Mouse (Mus musculus) midbrain, embryonic 11.5 days (tissue): ENCODE results near the gene Glp1r. TPM values are rescaled to one million over a fixed set of nuclear protein-coding genes. Genes with fewer than 3 reads are reported as not detected.

Experiments used
- ATAC-seq: fragments of 200-750 bp; cut with Nextera tagmentation; 2 replicates; pipeline ENCODE4 v1.8.0; 2017; ENCODE audit warnings: moderate TSS enrichment, moderate library complexity; ENCODE audit not compliant: low FRiP score
- DNase-seq: peaks from one replicate; pipeline ENCODE4 v3.0.0; 2015; ENCODE audit warnings: low spot score; ENCODE audit errors: missing footprints
- H3K27ac ChIP-seq: fragments of 300-500 bp; sonication (generic); 2 replicates; pipeline ENCODE4 v1.5.1; 2014; ENCODE audit warnings: low read depth, low read length
- H3K27me3 ChIP-seq: fragments of 300-500 bp; sonication (generic); 2 replicates; pipeline ENCODE4 v1.6.1; 2014; ENCODE audit warnings: mild to moderate bottlenecking, low read length, moderate library complexity, mixed read lengths; ENCODE audit not compliant: control insufficient read depth, insufficient read depth
- H3K36me3 ChIP-seq: fragments of 300-500 bp; sonication (generic); 2 replicates; pipeline ENCODE4 v1.6.1; 2014; ENCODE audit warnings: mild to moderate bottlenecking, low read length, moderate library complexity, mixed read lengths; ENCODE audit not compliant: control insufficient read depth, insufficient read depth
- H3K4me1 ChIP-seq: fragments of 300-500 bp; sonication (generic); 2 replicates; pipeline ENCODE4 v1.6.1; 2014; ENCODE audit warnings: low read length; ENCODE audit not compliant: control insufficient read depth, insufficient read depth
- H3K4me2 ChIP-seq: fragments of 300-500 bp; sonication (generic); 2 replicates; pipeline ENCODE4 v1.6.1; 2014; ENCODE audit warnings: mild to moderate bottlenecking, moderate library complexity
- H3K4me3 ChIP-seq: fragments of 300-500 bp; sonication (generic); 2 replicates; pipeline ENCODE4 v1.5.1; 2014; ENCODE audit warnings: low read depth, low read length
- H3K9ac ChIP-seq: fragments of 300-500 bp; sonication (generic); 2 replicates; pipeline ENCODE4 v1.6.1; 2014; ENCODE audit warnings: low read length
- H3K9me3 ChIP-seq: fragments of 300-500 bp; sonication (generic); 2 replicates; pipeline ENCODE4 v1.6.1; 2016; ENCODE audit warnings: low read length; ENCODE audit not compliant: control insufficient read depth
- WGBS: fragments of 180-500 bp; shearing (Covaris S2); extraction: QIAGEN DNeasy Blood & Tissue Kit; methylation state at CpG from one replicate; pipeline ENCODE4 v1.1.7; 2014; 5-methylcytosine and 5-hydroxymethylcytosine counted together
- polyA plus RNA-seq: library from polyadenylated mRNA; unstranded; fragments of >200 nt; fragmentation: Nextera tagmentation; extraction: Ambion mirVana; gene quantifications from 2 replicates; pipeline ENCODE4 v1.2.1, GENCODE M21; 2014

Glp1r gene
- polyA plus RNA-seq, 1 experiment from 2014 or later = 0.10 TPM

GRCm38 (mm10) chr17:30932836-30933235, 31.2 kb downstream of the Glp1r start:
- H3K4me1 ChIP-seq = no peaks in the 10 kb centered on the region
- 87% methylated on average over 5 of the region's 5 CpGs for WGBS
- H3K9ac ChIP-seq = no peak overlapping the region
- no peaks in the 10 kb centered on the region for H3K36me3 ChIP-seq
- no peak overlapping the region for H3K4me3 ChIP-seq
- DNase-seq (peak; percentile 81), ATAC-seq (no peak)
- H3K27ac ChIP-seq = no peak overlapping the region
- no peaks in the 10 kb centered on the region for H3K9me3 ChIP-seq
- no peak overlapping the region for H3K4me2 ChIP-seq
- no peaks in the 10 kb centered on the region for H3K27me3 ChIP-seq

GRCm38 (mm10) chr17:30935301-30935700, 33.7 kb downstream of the Glp1r start:
- ATAC-seq = no peak
- no peaks in the 10 kb centered on the region for H3K36me3 ChIP-seq
- peak; percentile 21 for DNase-seq
- no peaks in the 10 kb centered on the region for H3K9me3 ChIP-seq
- H3K4me1 ChIP-seq = no peaks in the 10 kb centered on the region
- no peak overlapping the region for H3K4me2 ChIP-seq
- H3K27me3 ChIP-seq = no peaks in the 10 kb centered on the region
- 51% methylated on average over 5 of the region's 5 CpGs for WGBS
- H3K27ac ChIP-seq = no peak overlapping the region
- H3K4me3 ChIP-seq = no peak overlapping the region
- H3K9ac ChIP-seq = no peak overlapping the region

GRCm38 (mm10) chr17:30938554-30938953, 36.9 kb downstream of the Glp1r start:
- Histone ChIP-seq H3K9me3 (no peaks in the 10 kb centered on the region), H3K4me1 (no peaks in the 10 kb centered on the region), H3K27me3 (no peaks in the 10 kb centered on the region), H3K4me2 (no peak overlapping the region), H3K27ac (no peak overlapping the region), H3K9ac (no peak overlapping the region), H3K36me3 (no peaks in the 10 kb centered on the region), H3K4me3 (no peak overlapping the region)
- peak; percentile 79 for DNase-seq
- WGBS = 62% methylated on average over 9 of the region's 9 CpGs
- no peak for ATAC-seq

DNA sequence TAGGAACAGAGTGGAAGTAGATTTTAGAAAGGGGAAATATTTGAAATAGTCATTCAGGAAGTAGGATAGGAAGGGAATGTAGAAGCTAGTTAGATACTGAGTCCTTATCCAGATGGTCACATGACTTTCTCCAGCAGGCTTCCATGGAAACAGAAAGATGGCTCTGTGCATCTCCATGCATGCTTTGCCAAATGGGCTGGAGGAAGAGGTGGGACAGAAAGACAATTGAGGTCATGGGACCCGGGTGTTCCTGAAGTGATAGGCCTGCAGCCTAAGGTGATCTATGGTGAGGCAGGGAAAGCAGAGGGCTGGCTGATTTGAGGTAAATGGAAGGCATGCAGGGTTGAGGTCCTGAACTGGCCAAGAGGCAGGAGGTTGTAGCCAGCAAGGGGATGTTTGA, 46.8 kb downstream of the Glp1r start:
- Histone ChIP-seq H3K4me3 (no peak overlapping the region), H3K9ac (no peak overlapping the region), H3K27ac (no peak overlapping the region), H3K36me3 (no peaks in the 10 kb centered on the region), H3K27me3 (no peaks in the 10 kb centered on the region), H3K4me2 (no peak overlapping the region), H3K9me3 (no peaks in the 10 kb centered on the region), H3K4me1 (no peaks in the 10 kb centered on the region)
- WGBS = 62% methylated on average over 1 of the region's 1 CpGs
- DNase-seq = no peak
- ATAC-seq = no peak

GRCm38 (mm10) chr17:30950780-30951179, 49.2 kb downstream of the Glp1r start:
- H3K27ac ChIP-seq = no peak overlapping the region
- H3K4me2 ChIP-seq = no peak overlapping the region
- H3K4me1 ChIP-seq = no peaks in the 10 kb centered on the region
- H3K9me3 ChIP-seq = no peaks in the 10 kb centered on the region
- no peaks in the 10 kb centered on the region for H3K27me3 ChIP-seq
- no peak overlapping the region for H3K9ac ChIP-seq
- DNase-seq (peak; percentile 99), ATAC-seq (no peak)
- no peaks in the 10 kb centered on the region for H3K36me3 ChIP-seq
- no peak overlapping the region for H3K4me3 ChIP-seq
- 8% methylated on average over 7 of the region's 7 CpGs for WGBS

DNA sequence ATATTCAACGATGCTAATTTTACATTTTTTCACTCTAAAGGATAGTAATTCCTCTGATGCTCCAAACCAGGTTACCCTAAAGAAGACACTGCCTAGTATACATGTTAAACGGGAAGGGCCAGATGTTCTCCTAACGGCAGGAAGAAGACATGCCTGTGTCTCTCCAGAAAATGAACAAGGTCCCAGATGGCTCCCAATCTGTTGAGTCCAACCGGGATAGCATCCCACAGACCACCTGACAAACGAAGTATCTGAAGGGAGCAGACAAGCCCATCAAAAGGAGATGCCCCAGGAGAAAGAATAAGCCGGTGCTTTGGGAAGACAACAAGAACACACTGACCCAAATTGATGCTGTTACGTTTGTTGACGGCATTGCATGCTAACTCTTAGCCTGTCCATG, 50.0 kb downstream of the Glp1r start:
- Histone ChIP-seq H3K9ac (no peak overlapping the region), H3K27me3 (no peaks in the 10 kb centered on the region), H3K4me3 (no peak overlapping the region), H3K4me1 (no peaks in the 10 kb centered on the region), H3K36me3 (no peaks in the 10 kb centered on the region), H3K27ac (no peak overlapping the region), H3K4me2 (no peak overlapping the region), H3K9me3 (no peaks in the 10 kb centered on the region)
- no peak for DNase-seq
- ATAC-seq = no peak
- 78% methylated on average over 8 of the region's 8 CpGs for WGBS

- Histone ChIP-seq H3K9ac (no peak within 1 kb of the TSS), H3K4me3 (no peak within 1 kb of the TSS), H3K27me3 (no peaks in the 10 kb centered on the region), H3K27ac (no peak within 1 kb of the TSS), H3K9me3 (no peaks in the 10 kb centered on the region), H3K4me1 (no peaks in the 10 kb centered on the region), H3K4me2 (no peak within 1 kb of the TSS), H3K36me3 (no peaks in the 10 kb centered on the region)
- DNase-seq (no peak), ATAC-seq (no peak)
- 63% methylated on average over 10 of the region's 10 CpGs for WGBS
Observed at GRCm38 (mm10) chr17:30954340-30954739, 52.7 kb downstream of the Glp1r start, which contains the start of gene Umodl1. TSS of gene Umodl1 (plus strand) at chr17:30954640.

GRCm38 (mm10) chr17:30961936-30962592, 60.4 kb downstream of the Glp1r start:
- no peaks in the 10 kb centered on the region for H3K9me3 ChIP-seq
- no peak for DNase-seq
- H3K4me1 ChIP-seq = no peaks in the 10 kb centered on the region
- no peak overlapping the region for H3K27ac ChIP-seq
- 80% methylated on average over 7 of the region's 7 CpGs for WGBS
- no peak overlapping the region for H3K4me3 ChIP-seq
- H3K4me2 ChIP-seq = no peak overlapping the region
- H3K36me3 ChIP-seq = no peaks in the 10 kb centered on the region
- H3K27me3 ChIP-seq = no peaks in the 10 kb centered on the region
- H3K9ac ChIP-seq = no peak overlapping the region
- ATAC-seq = no peak

GRCm38 (mm10) chr17:30962880-30963279, 61.3 kb downstream of the Glp1r start:
- Histone ChIP-seq H3K4me3 (no peak overlapping the region), H3K9ac (no peak overlapping the region), H3K27ac (no peak overlapping the region; the same call in 1 of the 2 replicates), H3K36me3 (no peaks in the 10 kb centered on the region), H3K4me1 (no peaks in the 10 kb centered on the region), H3K9me3 (no peaks in the 10 kb centered on the region), H3K27me3 (no peaks in the 10 kb centered on the region), H3K4me2 (no peak overlapping the region)
- DNase-seq = no peak
- ATAC-seq = no peak
- 28% methylated on average over 2 of the region's 2 CpGs for WGBS
